Mouse (Mus musculus) liver, embryonic 14.5 days (tissue): Measurements from ENCODE around the gene Dmac2. TPM values are rescaled to one million over a fixed set of nuclear protein-coding genes. Genes with fewer than 3 reads are reported as not detected.

Experiments
- ATAC-seq: fragments of 200-750 bp; cut with Nextera tagmentation; 2 replicates; pipeline ENCODE4 v1.8.0; 2017; ENCODE audit warnings: moderate number of reproducible peaks, mild to moderate bottlenecking, moderate library complexity; ENCODE audit not compliant: insufficient read depth
- DNase-seq, 3 experiments: peaks; one replicate each; pipeline ENCODE4 v3.0.0-alpha.2; 2012 to 2013; ENCODE audit warnings: low read depth in 3 of 3, low spot score in 3 of 3
- H3K27ac ChIP-seq: fragments of 300-500 bp; sonication (generic); 2 replicates; pipeline ENCODE4 v1.5.1; 2014; ENCODE audit warnings: moderate library complexity, mild to moderate bottlenecking, control low read depth, inconsistent platforms
- H3K27me3 ChIP-seq: fragments of 300-500 bp; sonication (generic); 2 replicates; pipeline ENCODE4 v1.6.1; 2014; ENCODE audit warnings: mild to moderate bottlenecking, low read length, moderate library complexity; ENCODE audit not compliant: control insufficient read depth, insufficient read depth
- H3K36me3 ChIP-seq: fragments of 300-500 bp; sonication (generic); replicated peaks from 2 replicates; pipeline ENCODE4 v1.6.1; 2014; ENCODE audit warnings: low read depth; ENCODE audit not compliant: control insufficient read depth, insufficient read depth
- H3K4me1 ChIP-seq, 2 experiments: fragments of 200-500 bp in 1 of 2; fragments of 300-500 bp in 1 of 2; sonication (generic) in 1 of 2; replicated peaks; 2 replicates each; pipeline ENCODE4 v1.6.1; 2012 to 2014; ENCODE audit warnings: antibody characterized with exemption in 1 of 2, inconsistent platforms in 1 of 2, low read length in 1 of 2; ENCODE audit not compliant: control insufficient read depth in 2 of 2, insufficient read depth in 2 of 2
- H3K4me2 ChIP-seq: fragments of 300-500 bp; sonication (generic); 2 replicates; pipeline ENCODE4 v1.6.1; 2014; ENCODE audit warnings: low read depth, mild to moderate bottlenecking, control low read depth, moderate library complexity
- H3K4me3 ChIP-seq, 2 experiments: fragments of 200-500 bp in 1 of 2; fragments of 300-500 bp in 1 of 2; sonication (generic) in 1 of 2; 2 replicates each; pipeline ENCODE4 v1.5.1; 2012 to 2014; ENCODE audit warnings: low read depth in 2 of 2, low read length in 2 of 2, mild to moderate bottlenecking in 2 of 2, control low read depth in 1 of 2, inconsistent platforms in 1 of 2, moderate library complexity in 1 of 2; ENCODE audit not compliant: insufficient read depth in 1 of 2
- H3K9ac ChIP-seq: fragments of 300-500 bp; sonication (generic); replicated peaks from 2 replicates; pipeline ENCODE4 v1.6.1; 2014; ENCODE audit warnings: mild to moderate bottlenecking, control low read depth, moderate library complexity
- H3K9me3 ChIP-seq: fragments of 300-500 bp; sonication (generic); 2 replicates; pipeline ENCODE4 v1.6.1; 2016; ENCODE audit warnings: low read length, mixed read lengths; ENCODE audit not compliant: control insufficient read depth
- CTCF ChIP-seq: IDR thresholded peaks from 2 replicates; pipeline ENCODE4 v1.5.1; 2016; ENCODE audit warnings: antibody characterized with exemption, low read depth, control low read depth
- EP300 ChIP-seq: IDR thresholded peaks from 2 replicates; pipeline ENCODE4 v1.6.1; 2016; ENCODE audit warnings: antibody characterized with exemption, low read depth
- WGBS: fragments of 180-500 bp; shearing (Covaris S2); extraction: QIAGEN DNeasy Blood & Tissue Kit; methylation state at CpG from one replicate; pipeline ENCODE4 v1.1.7; 2014; ENCODE audit not compliant: insufficient replicate concordance; 5-methylcytosine and 5-hydroxymethylcytosine counted together
- polyA plus RNA-seq, 2 experiments: library from polyadenylated mRNA; depleted of rRNA in 1 of 2; stranded (reverse) in 1 of 2; unstranded in 1 of 2; fragments of >200 nt; fragmentation: Nextera tagmentation in 1 of 2; extraction: Ambion mirVana in 1 of 2; gene quantifications; 2 replicates each; pipeline versions ENCODE4 v1.2.1 to v1.2.3; 2012 to 2014

Dmac2 gene
- polyA plus RNA-seq, 2 experiments, result 6.9 to 8.1 TPM

- no peak overlapping the region for H3K27ac ChIP-seq
- no peaks in the 10 kb centered on the region for H3K9me3 ChIP-seq
- no peak for TF ChIP-seq EP300
- TF ChIP-seq CTCF, result no peak
- peak overlapping the region; percentile 36 to 48 for H3K4me3 ChIP-seq
- H3K27me3 ChIP-seq, result no peaks in the 10 kb centered on the region
- DNase-seq (peak in 1 of 3 experiments; percentile 24), ATAC-seq (peak; percentile 77)
- 19% methylated on average over 38 of the region's 38 CpGs for WGBS
- peak overlapping the region; percentile 32 for H3K9ac ChIP-seq
- peaks cover 7 to 11% of the 10 kb centered on the region in 2 experiments for H3K4me1 ChIP-seq
- peak overlapping the region; percentile 74 for H3K4me2 ChIP-seq
- no peaks in the 10 kb centered on the region for H3K36me3 ChIP-seq
Measured at GRCm38 (mm10) chr7:25627431-25628322, 8.5 kb downstream of the Dmac2 start.

- H3K9ac ChIP-seq, result no peak overlapping the region
- no peak overlapping the region for H3K27ac ChIP-seq
- no peaks in the 10 kb centered on the region for H3K27me3 ChIP-seq
- no peaks in the 10 kb centered on the region for H3K9me3 ChIP-seq
- H3K4me2 ChIP-seq, result peak overlapping the region; percentile 74
- DNase-seq, result no peak
- no peak overlapping the region for H3K4me3 ChIP-seq
- no peaks in the 10 kb centered on the region for H3K36me3 ChIP-seq
- no peak for TF ChIP-seq CTCF
- no peak for TF ChIP-seq EP300
- WGBS, result 50% methylated on average over 8 of the region's 8 CpGs
- ATAC-seq, result no peak
- H3K4me1 ChIP-seq, result peaks cover 7 to 11% of the 10 kb centered on the region in 2 experiments
Measured at GRCm38 (mm10) chr7:25628323-25628620, 9.1 kb downstream of the Dmac2 start.

- TF ChIP-seq EP300, result no peak
- TF ChIP-seq CTCF, result no peak
- Histone ChIP-seq H3K9me3 (no peaks in the 10 kb centered on the region), H3K4me2 (no peak overlapping the region), H3K36me3 (no peaks in the 10 kb centered on the region), H3K9ac (no peak overlapping the region), H3K4me1 (peaks cover under 1 to 3% of the 10 kb centered on the region in 2 experiments; a peak in 3 of 4 replicates), H3K27ac (no peak overlapping the region), H3K27me3 (no peaks in the 10 kb centered on the region), H3K4me3 (no peak overlapping the region)
- 32% methylated on average over 5 of the region's 5 CpGs for WGBS
- no peak for ATAC-seq
- no peak for DNase-seq
Measured at GRCm38 (mm10) chr7:25632679-25633078, 13.5 kb downstream of the Dmac2 start.

- no peak for TF ChIP-seq CTCF
- TF ChIP-seq EP300, result no peak
- no peak for ATAC-seq
Measured at GRCm38 (mm10) chr7:25636373-25636772, 17.2 kb downstream of the Dmac2 start.

GRCm38 (mm10) chr7:25637099-25637498 is 17.9 kb downstream of the Dmac2 start:
- no peaks in the 10 kb centered on the region for H3K27me3 ChIP-seq
- no peak overlapping the region for H3K9ac ChIP-seq
- no peak overlapping the region for H3K4me3 ChIP-seq
- H3K27ac ChIP-seq, result no peak overlapping the region
- no peak overlapping the region for H3K4me2 ChIP-seq
- ATAC-seq (no peak), DNase-seq (no peak)
- no peaks in the 10 kb centered on the region for H3K4me1 ChIP-seq
- H3K9me3 ChIP-seq, result no peaks in the 10 kb centered on the region
- TF ChIP-seq CTCF (no peak), EP300 (no peak)
- WGBS, result 74% methylated on average over 5 of the region's 5 CpGs
- no peaks in the 10 kb centered on the region for H3K36me3 ChIP-seq

More at GRCm38 (mm10) chr7:25636373-25636772, 17.2 kb downstream of the Dmac2 start:
- Histone ChIP-seq H3K27me3 (no peaks in the 10 kb centered on the region), H3K9ac (no peak overlapping the region), H3K27ac (no peak overlapping the region), H3K4me1 (no peaks in the 10 kb centered on the region), H3K4me2 (no peak overlapping the region), H3K4me3 (no peak overlapping the region), H3K9me3 (no peaks in the 10 kb centered on the region), H3K36me3 (no peaks in the 10 kb centered on the region)
- WGBS, result 47% methylated on average over 3 of the region's 3 CpGs
- no peak for DNase-seq
